Mouse (Mus musculus) intestine, postnatal 0 days (tissue): ENCODE results near the gene Nbas. TPM values are rescaled to one million over a fixed set of nuclear protein-coding genes. Genes with fewer than 3 reads are reported as not detected.

Source experiments
- ATAC-seq: fragments of 200-750 bp; cut with Nextera tagmentation; 2 replicates; pipeline ENCODE4 v1.8.0; 2017; ENCODE audit warnings: mild to moderate bottlenecking, moderate TSS enrichment, moderate library complexity
- H3K27ac ChIP-seq: fragments of 300-500 bp; sonication (generic); 2 replicates; pipeline ENCODE4 v1.5.1; 2014; ENCODE audit warnings: mild to moderate bottlenecking, low read depth, low read length, moderate library complexity
- H3K27me3 ChIP-seq: fragments of 300-500 bp; sonication (generic); replicated peaks from 2 replicates; pipeline ENCODE4 v1.6.1; 2014; ENCODE audit warnings: low read length, mixed read lengths; ENCODE audit not compliant: control insufficient read depth, insufficient read depth
- H3K36me3 ChIP-seq: fragments of 300-500 bp; sonication (generic); 2 replicates; pipeline ENCODE4 v1.6.1; 2014; ENCODE audit warnings: mild to moderate bottlenecking, moderate library complexity; ENCODE audit not compliant: control insufficient read depth, insufficient read depth
- H3K4me1 ChIP-seq: fragments of 300-500 bp; sonication (generic); replicated peaks from 2 replicates; pipeline ENCODE4 v1.6.1; 2014; ENCODE audit warnings: antibody characterized with exemption, low read length, mixed read lengths; ENCODE audit not compliant: control insufficient read depth, insufficient read depth
- H3K4me2 ChIP-seq: fragments of 300-500 bp; sonication (generic); replicated peaks from 2 replicates; pipeline ENCODE4 v1.6.1; 2014; ENCODE audit warnings: low read depth, mild to moderate bottlenecking, moderate library complexity
- H3K4me3 ChIP-seq: fragments of 300-500 bp; sonication (generic); 2 replicates; pipeline ENCODE4 v1.5.1; 2014; ENCODE audit warnings: low read depth, low read length
- H3K9ac ChIP-seq: fragments of 300-500 bp; sonication (generic); 2 replicates; pipeline ENCODE4 v1.6.1; 2014; ENCODE audit warnings: mild to moderate bottlenecking, low read depth, low read length
- H3K9me3 ChIP-seq: fragments of 300-500 bp; sonication (generic); 2 replicates; pipeline ENCODE4 v1.6.1; 2016; ENCODE audit warnings: mixed run types; ENCODE audit not compliant: control insufficient read depth
- CTCF ChIP-seq: sonication (generic); IDR thresholded peaks from 2 replicates; pipeline ENCODE4 v1.5.1; 2016; ENCODE audit warnings: low read depth, mild to moderate bottlenecking, control low read depth, antibody characterized with exemption, moderate library complexity
- WGBS: fragments of 180-500 bp; shearing (Covaris S2); extraction: QIAGEN DNeasy Blood & Tissue Kit; methylation state at CpG from one replicate; pipeline ENCODE4 v1.1.7; 2014; 5-methylcytosine and 5-hydroxymethylcytosine counted together
- polyA plus RNA-seq: library from polyadenylated mRNA; unstranded; fragments of >200 nt; fragmentation: Nextera tagmentation; extraction: Ambion mirVana; gene quantifications from 2 replicates; pipeline ENCODE4 v1.2.1, GENCODE M21; 2015

Nbas gene
- polyA plus RNA-seq, 1 experiment from 2014 or later, result 13.9 TPM

- WGBS, result 69% methylated on average over 4 of the region's 4 CpGs
- Histone ChIP-seq H3K4me3 (no peak overlapping the region), H3K9me3 (no peaks in the 10 kb centered on the region), H3K36me3 (0 out of 2 replicates have a peak, but pooled peaks cover 4% of the 10 kb centered on the region), H3K4me1 (no peaks in the 10 kb centered on the region), H3K4me2 (no peak overlapping the region), H3K27me3 (no peaks in the 10 kb centered on the region), H3K27ac (no peak overlapping the region), H3K9ac (no peak overlapping the region)
- no peak for TF ChIP-seq CTCF
- ATAC-seq, result no peak
Observed at GRCm38 (mm10) chr12:13444653-13445431, 175.9 kb downstream of the Nbas start.

- no peak overlapping the region for H3K27ac ChIP-seq
- 40% methylated on average over 2 of the region's 2 CpGs for WGBS
- H3K36me3 ChIP-seq, result 0 out of 2 replicates have a peak, but pooled peaks cover 4% of the 10 kb centered on the region
- ATAC-seq, result peak; percentile 92
- H3K4me2 ChIP-seq, result no peak overlapping the region
- H3K4me3 ChIP-seq, result no peak overlapping the region
- H3K4me1 ChIP-seq, result no peaks in the 10 kb centered on the region
- no peak for TF ChIP-seq CTCF
- no peak overlapping the region for H3K9ac ChIP-seq
- H3K9me3 ChIP-seq, result no peaks in the 10 kb centered on the region
- no peaks in the 10 kb centered on the region for H3K27me3 ChIP-seq
Observed at GRCm38 (mm10) chr12:13445486-13446065, 176.6 kb downstream of the Nbas start.

DNA sequence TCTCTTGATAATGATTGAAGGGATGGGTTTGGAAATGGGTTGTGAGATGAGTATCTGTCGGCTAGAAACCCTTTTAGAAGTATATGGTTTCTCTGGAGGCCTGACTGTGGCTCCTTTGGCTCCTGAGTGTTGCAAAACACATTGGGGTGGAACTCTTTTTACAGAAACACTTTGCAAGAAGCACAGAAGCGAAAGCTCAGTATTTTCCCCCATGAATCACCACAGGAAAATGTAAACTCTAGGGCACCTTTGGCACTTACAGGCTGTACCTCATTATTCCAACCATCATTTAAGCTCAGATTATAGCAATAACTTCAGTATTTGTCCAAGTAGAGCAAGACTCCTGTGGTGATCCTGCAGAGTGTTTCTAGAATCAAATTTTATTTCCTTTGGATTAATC is 180.0 kb downstream of the Nbas start:
- no peak for ATAC-seq
- Histone ChIP-seq H3K4me1 (no peaks in the 10 kb centered on the region), H3K4me3 (no peak overlapping the region), H3K36me3 (no peaks in the 10 kb centered on the region), H3K27ac (no peak overlapping the region), H3K27me3 (no peaks in the 10 kb centered on the region), H3K4me2 (no peak overlapping the region), H3K9me3 (no peaks in the 10 kb centered on the region), H3K9ac (no peak overlapping the region)
- WGBS, result 78% methylated on average over 2 of the region's 2 CpGs
- no peak for TF ChIP-seq CTCF

GRCm38 (mm10) chr12:13452050-13452449 is 183.1 kb downstream of the Nbas start:
- WGBS, result 34% methylated on average over 2 of the region's 2 CpGs
- Histone ChIP-seq H3K4me3 (no peak overlapping the region), H3K27me3 (no peaks in the 10 kb centered on the region), H3K36me3 (no peaks in the 10 kb centered on the region), H3K9ac (no peak overlapping the region), H3K27ac (no peak overlapping the region), H3K9me3 (no peaks in the 10 kb centered on the region), H3K4me1 (no peaks in the 10 kb centered on the region), H3K4me2 (no peak overlapping the region)
- no peak for ATAC-seq
- no peak for TF ChIP-seq CTCF

GRCm38 (mm10) chr12:13460223-13460853 is 191.4 kb downstream of the Nbas start:
- no peak for ATAC-seq
- WGBS, result 86% methylated on average over 6 of the region's 6 CpGs
- H3K9me3 ChIP-seq, result no peaks in the 10 kb centered on the region

DNA sequence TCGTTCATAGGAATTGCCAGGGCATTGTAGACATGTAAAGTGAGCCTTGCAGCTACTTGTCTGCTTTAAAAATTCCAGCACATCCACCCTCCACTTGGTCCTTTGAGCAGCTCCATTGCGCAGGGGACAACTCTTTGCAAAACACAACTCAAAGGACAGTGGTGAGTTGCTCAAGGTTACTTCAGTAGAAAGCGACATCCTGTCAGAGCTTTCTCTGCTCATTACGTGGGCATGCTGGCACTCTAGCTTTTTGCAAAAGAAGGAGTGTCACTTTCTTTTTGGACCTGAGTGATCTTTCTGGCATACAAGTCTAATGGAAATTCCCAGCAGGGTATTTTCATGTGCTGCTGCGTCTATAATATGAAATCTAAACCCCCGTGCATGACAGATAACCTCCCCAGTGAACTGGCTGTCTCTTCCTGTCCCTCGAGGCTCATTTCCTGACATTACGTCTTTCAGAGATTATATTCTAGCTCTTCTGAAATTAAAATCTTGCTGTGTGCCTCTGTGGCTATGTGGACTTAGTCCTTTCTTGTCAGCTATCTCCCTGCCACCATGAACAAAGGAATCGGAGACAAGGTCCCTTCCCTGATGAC is 192.7 kb downstream of the Nbas start:
- Histone ChIP-seq H3K27me3 (no peaks in the 10 kb centered on the region), H3K4me2 (no peak overlapping the region), H3K4me3 (no peak overlapping the region), H3K9ac (no peak overlapping the region), H3K9me3 (no peaks in the 10 kb centered on the region), H3K36me3 (0 out of 2 replicates have a peak, but pooled peaks cover 4% of the 10 kb centered on the region), H3K27ac (no peak overlapping the region), H3K4me1 (no peaks in the 10 kb centered on the region)
- WGBS, result 77% methylated on average over 9 of the region's 9 CpGs
- ATAC-seq, result no peak
- no peak for TF ChIP-seq CTCF

More at GRCm38 (mm10) chr12:13460223-13460853, 191.4 kb downstream of the Nbas start:
- no peaks in the 10 kb centered on the region for H3K4me1 ChIP-seq
- no peak overlapping the region for H3K27ac ChIP-seq
- no peaks in the 10 kb centered on the region for H3K27me3 ChIP-seq
- H3K36me3 ChIP-seq, result 0 out of 2 replicates have a peak, but pooled peaks cover 4% of the 10 kb centered on the region
- H3K4me2 ChIP-seq, result no peak overlapping the region
- TF ChIP-seq CTCF, result no peak
- H3K4me3 ChIP-seq, result no peak overlapping the region
- H3K9ac ChIP-seq, result no peak overlapping the region
